Mouse (Mus musculus) lung, embryonic 16.5 days (tissue): ENCODE results near the gene Nedd4. TPM values are rescaled to one million over a fixed set of nuclear protein-coding genes. Genes with fewer than 3 reads are reported as not detected.

ENCODE experiments used
- ATAC-seq: fragments of 200-750 bp; cut with Nextera tagmentation; 2 replicates; pipeline ENCODE4 v1.8.0; 2017; ENCODE audit warnings: low read depth, mild to moderate bottlenecking, moderate library complexity
- H3K27ac ChIP-seq: fragments of 300-500 bp; sonication (generic); 2 replicates; pipeline ENCODE4 v1.5.1; 2014; ENCODE audit warnings: mild to moderate bottlenecking, control low read depth, low read length
- H3K27me3 ChIP-seq: fragments of 300-500 bp; sonication (generic); 2 replicates; pipeline ENCODE4 v1.6.1; 2014; ENCODE audit warnings: low read depth, low read length, mixed read lengths; ENCODE audit not compliant: control insufficient read depth, insufficient read depth
- H3K36me3 ChIP-seq: fragments of 300-500 bp; sonication (generic); 2 replicates; pipeline ENCODE4 v1.6.1; 2014; ENCODE audit warnings: low read length; ENCODE audit not compliant: control insufficient read depth, insufficient read depth
- H3K4me1 ChIP-seq: fragments of 300-500 bp; sonication (generic); replicated peaks from 2 replicates; pipeline ENCODE4 v1.6.1; 2014; ENCODE audit warnings: low read length, mixed read lengths; ENCODE audit not compliant: control insufficient read depth, insufficient read depth
- H3K4me2 ChIP-seq: fragments of 300-500 bp; sonication (generic); 2 replicates; pipeline ENCODE4 v1.6.1; 2014; ENCODE audit warnings: low read depth, low read length, control low read depth
- H3K4me3 ChIP-seq: fragments of 300-500 bp; sonication (generic); 2 replicates; pipeline ENCODE4 v1.5.1; 2014; ENCODE audit warnings: mild to moderate bottlenecking, low read length, control low read depth
- H3K9ac ChIP-seq: fragments of 300-500 bp; sonication (generic); 2 replicates; pipeline ENCODE4 v1.6.1; 2014; ENCODE audit warnings: low read length, control low read depth
- H3K9me3 ChIP-seq: fragments of 300-500 bp; sonication (generic); 2 replicates; pipeline ENCODE4 v1.6.1; 2016; ENCODE audit warnings: low read length; ENCODE audit not compliant: control insufficient read depth
- WGBS: fragments of 180-500 bp; shearing (Covaris S2); extraction: QIAGEN DNeasy Blood & Tissue Kit; methylation state at CpG from one replicate; pipeline ENCODE4 v1.1.7; 2014; 5-methylcytosine and 5-hydroxymethylcytosine counted together
- polyA plus RNA-seq: library from polyadenylated mRNA; unstranded; fragments of >200 nt; fragmentation: Nextera tagmentation; extraction: Ambion mirVana; gene quantifications from 2 replicates; pipeline ENCODE4 v1.2.1, GENCODE M21; 2015

Gene Nedd4
- polyA plus RNA-seq, 1 experiment from 2014 or later: 678 TPM

GRCm38 (mm10) chr9:72750272-72750671 lies 88.1 kb downstream of the Nedd4 start:
- WGBS: 61% methylated on average over 2 of the region's 2 CpGs
- no peak; the same call in 1 of the 2 replicates for ATAC-seq
- H3K36me3 ChIP-seq: peaks cover 34% of the 10 kb centered on the region
- H3K4me3 ChIP-seq: no peak overlapping the region
- no peaks in the 10 kb centered on the region for H3K4me1 ChIP-seq
- no peak overlapping the region for H3K4me2 ChIP-seq
- no peak overlapping the region for H3K9ac ChIP-seq
- no peaks in the 10 kb centered on the region for H3K27me3 ChIP-seq
- H3K9me3 ChIP-seq: no peaks in the 10 kb centered on the region
- no peak overlapping the region for H3K27ac ChIP-seq

GRCm38 (mm10) chr9:72752656-72753055 lies 90.5 kb downstream of the Nedd4 start:
- no peak overlapping the region for H3K4me3 ChIP-seq
- 62% methylated on average over 9 of the region's 9 CpGs for WGBS
- H3K9me3 ChIP-seq: no peaks in the 10 kb centered on the region
- no peak overlapping the region for H3K9ac ChIP-seq
- no peak overlapping the region for H3K27ac ChIP-seq
- no peak for ATAC-seq
- H3K4me2 ChIP-seq: no peak overlapping the region
- peaks cover 11% of the 10 kb centered on the region for H3K36me3 ChIP-seq
- no peaks in the 10 kb centered on the region for H3K27me3 ChIP-seq
- H3K4me1 ChIP-seq: no peaks in the 10 kb centered on the region

GRCm38 (mm10) chr9:72753741-72754140 lies 91.6 kb downstream of the Nedd4 start:
- Histone ChIP-seq H3K4me3 (no peak overlapping the region), H3K9ac (no peak overlapping the region), H3K27me3 (no peaks in the 10 kb centered on the region), H3K27ac (no peak overlapping the region), H3K4me1 (no peaks in the 10 kb centered on the region), H3K9me3 (no peaks in the 10 kb centered on the region), H3K36me3 (peaks cover 2% of the 10 kb centered on the region), H3K4me2 (no peak overlapping the region)
- peak; percentile 45 for ATAC-seq
- 28% methylated on average over 7 of the region's 7 CpGs for WGBS

GRCm38 (mm10) chr9:72757143-72757542 lies 95.0 kb downstream of the Nedd4 start:
- 85% methylated on average over 5 of the region's 5 CpGs for WGBS
- ATAC-seq: no peak

GRCm38 (mm10) chr9:72758705-72759131 lies 96.6 kb downstream of the Nedd4 start:
- H3K9me3 ChIP-seq: no peaks in the 10 kb centered on the region
- H3K27me3 ChIP-seq: no peaks in the 10 kb centered on the region
- no peak overlapping the region for H3K4me2 ChIP-seq
- ATAC-seq: no peak
- no peak overlapping the region for H3K27ac ChIP-seq
- H3K4me1 ChIP-seq: peaks cover 5% of the 10 kb centered on the region
- no peaks in the 10 kb centered on the region for H3K36me3 ChIP-seq
- H3K4me3 ChIP-seq: no peak overlapping the region
- WGBS: 27% methylated on average over 8 of the region's 8 CpGs
- H3K9ac ChIP-seq: no peak overlapping the region

More at GRCm38 (mm10) chr9:72757143-72757542, 95.0 kb downstream of the Nedd4 start:
- no peak overlapping the region for H3K4me3 ChIP-seq
- H3K4me2 ChIP-seq: no peak overlapping the region
- H3K9me3 ChIP-seq: no peaks in the 10 kb centered on the region
- H3K27ac ChIP-seq: no peak overlapping the region
- no peak overlapping the region for H3K9ac ChIP-seq
- no peaks in the 10 kb centered on the region for H3K27me3 ChIP-seq
- H3K36me3 ChIP-seq: no peaks in the 10 kb centered on the region
- no peaks in the 10 kb centered on the region for H3K4me1 ChIP-seq

GRCm38 (mm10) chr9:72763050-72763718 lies 101.0 kb downstream of the Nedd4 start:
- 13% methylated on average over 3 of the region's 3 CpGs for WGBS
- H3K27ac ChIP-seq: peak overlapping the region; percentile 66

GRCm38 (mm10) chr9:72766789-72767349 lies 104.7 kb downstream of the Nedd4 start:
- peak overlapping the region; percentile 69 for H3K9ac ChIP-seq
- ATAC-seq: peak; percentile 79
- H3K9me3 ChIP-seq: no peaks in the 10 kb centered on the region
- no peaks in the 10 kb centered on the region for H3K36me3 ChIP-seq
- 1% methylated on average over 17 of the region's 17 CpGs for WGBS
- H3K4me3 ChIP-seq: peak overlapping the region; percentile 53
- H3K27me3 ChIP-seq: no peaks in the 10 kb centered on the region
- H3K27ac ChIP-seq: no peak overlapping the region
- H3K4me2 ChIP-seq: peak overlapping the region; percentile 93
- peaks cover 5% of the 10 kb centered on the region for H3K4me1 ChIP-seq

More at GRCm38 (mm10) chr9:72763050-72763718, 101.0 kb downstream of the Nedd4 start:
- peaks cover 5% of the 10 kb centered on the region for H3K4me1 ChIP-seq
- H3K9me3 ChIP-seq: no peaks in the 10 kb centered on the region
- H3K27me3 ChIP-seq: no peaks in the 10 kb centered on the region
- no peak overlapping the region for H3K4me3 ChIP-seq
- H3K36me3 ChIP-seq: no peaks in the 10 kb centered on the region
- H3K4me2 ChIP-seq: no peak overlapping the region
- peak; percentile 80 for ATAC-seq
- peak overlapping the region; percentile 14; the same call in 1 of the 2 replicates for H3K9ac ChIP-seq

- H3K36me3 ChIP-seq: no peaks in the 10 kb centered on the region
- no peak overlapping the region for H3K9ac ChIP-seq
- H3K9me3 ChIP-seq: no peaks in the 10 kb centered on the region
- H3K4me1 ChIP-seq: no peaks in the 10 kb centered on the region; the same call in 1 of the 2 replicates
- no peak overlapping the region for H3K4me2 ChIP-seq
- no peaks in the 10 kb centered on the region for H3K27me3 ChIP-seq
- H3K4me3 ChIP-seq: no peak overlapping the region
- ATAC-seq: no peak
- 83% methylated on average over 4 of the region's 4 CpGs for WGBS
- H3K27ac ChIP-seq: no peak overlapping the region
Measured at GRCm38 (mm10) chr9:72775022-72775421, 112.9 kb downstream of the Nedd4 start.

GRCm38 (mm10) chr9:72779004-72779403 lies 116.9 kb downstream of the Nedd4 start:
- H3K4me1 ChIP-seq: peaks cover 4% of the 10 kb centered on the region
- H3K36me3 ChIP-seq: no peaks in the 10 kb centered on the region
- H3K27me3 ChIP-seq: no peaks in the 10 kb centered on the region
- no peak overlapping the region for H3K27ac ChIP-seq
- no peak overlapping the region for H3K9ac ChIP-seq
- H3K4me3 ChIP-seq: no peak overlapping the region
- whole genome bisulfite sequencing: 29% methylated on average over 11 of the region's 11 CpGs
- H3K9me3 ChIP-seq: no peaks in the 10 kb centered on the region
- peak; percentile 61 for ATAC-seq
- H3K4me2 ChIP-seq: no peak overlapping the region
